In genomic region chr2:25582466-25583119, GRCm38 (mm10) we compare ENCODE assay signal across 8 mouse cellular contexts. TPM values are rescaled to one million over a fixed set of nuclear protein-coding genes. Genes with fewer than 3 reads are reported as not detected.
DNase-seq lines count a peak whose midpoint lies in the region; ATAC-seq lines count a peak whose summit lies in the region.

No protein-coding gene starts in this region.

- peaks cover 38% of the 10 kb centered on the region for H3K27me3 ChIP-seq in heart, embryonic 14.5 days (ENCODE audit: control insufficient read depth, insufficient read depth, low read length)

- no peak; the same call in 1 of the 2 replicates for ATAC-seq in heart, embryonic 14.5 days (ENCODE audit: insufficient number of reproducible peaks, insufficient read depth, low FRiP score, low read depth)

- H3K27ac ChIP-seq in heart, embryonic 14.5 days (replicated peaks in 1 of 2; ENCODE audit: control insufficient read depth in 1 of 2, insufficient read depth in 1 of 2, low read depth in 2 of 2, low read length in 2 of 2) = no peak overlapping the region

- DNase-seq in heart, postnatal 36 days = no peak
- DNase-seq in B cell, adult 2 months = peak; percentile 18 to 23
- DNase-seq in cerebellum, postnatal 10 days = peak; percentile 82 to 83
- peak; percentile 87 to 93 for DNase-seq in layer of hippocampus, adult 18-20 months (ENCODE audit: low spot score in 2 of 2)
- peak; percentile 28 for DNase-seq in mesoderm, embryonic 11.5 days (ENCODE audit: low read depth, low spot score)
- no peak for DNase-seq in ovary, postnatal 10 days (ENCODE audit: low spot score)
- no peak for DNase-seq in gastrocnemius, postnatal 4 days (ENCODE audit: low spot score in 2 of 2)

- no peaks in the 10 kb centered on the region for H3K9me3 ChIP-seq in heart, embryonic 14.5 days (ENCODE audit: control insufficient read depth, low read length)

- H3K4me3 ChIP-seq in heart, embryonic 14.5 days (ENCODE audit: control insufficient read depth in 1 of 2, insufficient read depth in 1 of 2, low read depth in 1 of 2, low read length in 2 of 2) = no peak overlapping the region

- H3K9ac ChIP-seq in heart, embryonic 14.5 days (ENCODE audit: low read length) = 0 out of 2 replicates have a peak overlapping the region, but pooled peaks have one; percentile 10

- intact Hi-C loops in heart, postnatal 36 days (cut with DNase I) = no loop called here

- WGBS in heart, embryonic 14.5 days = 43% methylated on average over 12 of the region's 12 CpGs

- no peak overlapping the region for H3K4me2 ChIP-seq in heart, embryonic 14.5 days (ENCODE audit: low read length)

- H3K36me3 ChIP-seq in heart, embryonic 14.5 days (ENCODE audit: control insufficient read depth, insufficient read depth, low read length) = peaks cover 49% of the 10 kb centered on the region

- peaks cover 23 to 38% of the 10 kb centered on the region in 2 experiments for H3K4me1 ChIP-seq in heart, embryonic 14.5 days (ENCODE audit: control insufficient read depth in 2 of 2, insufficient read depth in 2 of 2, low read length in 2 of 2)

RNA-seq across cellular contexts. Expression of gene Ajm1, which starts 1.0 kb away (rescaled TPM):
- polyA plus RNA-seq in heart, embryonic 14.5 days (2014; fragmentation: Nextera tagmentation; extraction: Ambion mirVana) = not detected in 2 replicates
- total RNA-seq in heart, postnatal 36 days (2021) = under 1 TPM; 0.08 TPM
- 100 to 1,000 TPM in 1 of 2 experiments, 10 to 100 TPM in 1; 98.6 to 102 TPM for total RNA-seq in layer of hippocampus, adult 18-20 months (2021)
- under 1 TPM; 0.07 to 0.08 TPM for total RNA-seq in gastrocnemius, postnatal 4 days (2021)

RNA-seq across cellular contexts. Expression of gene Phpt1, which starts 7.6 kb away (rescaled TPM):
- 240 and 250 TPM in 2 replicates for polyA plus RNA-seq in heart, embryonic 14.5 days (2014; fragmentation: Nextera tagmentation; extraction: Ambion mirVana)
- total RNA-seq in heart, postnatal 36 days (2021) = 10 to 100 TPM; 64.1 to 67.4 TPM
- 10 to 100 TPM; 63.0 to 66.2 TPM for total RNA-seq in layer of hippocampus, adult 18-20 months (2021)
- total RNA-seq in gastrocnemius, postnatal 4 days (2021) = 10 to 100 TPM; 43.0 to 44.8 TPM

RNA-seq across cellular contexts. Expression of gene Mamdc4, which starts 7.9 kb away (rescaled TPM):
- polyA plus RNA-seq in heart, embryonic 14.5 days (2014; fragmentation: Nextera tagmentation; extraction: Ambion mirVana) = 1.4 and 1.9 TPM in 2 replicates
- 1 to 10 TPM in 1 of 2 experiments, under 1 TPM in 1; 0.65 to 2.5 TPM for total RNA-seq in heart, postnatal 36 days (2021)
- total RNA-seq in layer of hippocampus, adult 18-20 months (2021) = 1 to 10 TPM; 2.1 to 4.0 TPM
- total RNA-seq in gastrocnemius, postnatal 4 days (2021) = 1 to 10 TPM; 2.3 to 2.5 TPM

RNA-seq across cellular contexts. Expression of gene Edf1, which starts 24.9 kb away (rescaled TPM):
- 279 and 319 TPM in 2 replicates for polyA plus RNA-seq in heart, embryonic 14.5 days (2014; fragmentation: Nextera tagmentation; extraction: Ambion mirVana)
- 100 to 1,000 TPM; 215 to 227 TPM for total RNA-seq in heart, postnatal 36 days (2021)
- 100 to 1,000 TPM; 212 to 213 TPM for total RNA-seq in layer of hippocampus, adult 18-20 months (2021)
- 100 to 1,000 TPM; 173 to 196 TPM for total RNA-seq in gastrocnemius, postnatal 4 days (2021)

RNA-seq across cellular contexts. Expression of gene Rabl6, which starts 25.7 kb away (rescaled TPM):
- polyA plus RNA-seq in heart, embryonic 14.5 days (2014; fragmentation: Nextera tagmentation; extraction: Ambion mirVana) = 41.9 and 42.1 TPM in 2 replicates
- 10 to 100 TPM; 60.9 to 62.5 TPM for total RNA-seq in heart, postnatal 36 days (2021)
- 100 to 1,000 TPM; 150 to 155 TPM for total RNA-seq in layer of hippocampus, adult 18-20 months (2021)
- 10 to 100 TPM; 59.3 to 65.0 TPM for total RNA-seq in gastrocnemius, postnatal 4 days (2021)

Comparison
In these comparisons a context has a peak if more than half of its experiments do, and no peak if none do; other contexts are left out.
1. DNase-seq: peak in B cell, adult 2 months (2 of 2), cerebellum, postnatal 10 days (2 of 2), layer of hippocampus, adult 18-20 months (2 of 2) and mesoderm, embryonic 11.5 days (single experiment); none in heart, postnatal 36 days (0 of 2), ovary, postnatal 10 days (single experiment) and gastrocnemius, postnatal 4 days (0 of 2).
2. RNA of gene Ajm1, which starts 1.0 kb away (total RNA-seq): 98.6 to 102 TPM in layer of hippocampus, adult 18-20 months; 0.08 TPM in heart, postnatal 36 days and 0.07 to 0.08 TPM in gastrocnemius, postnatal 4 days; every median in the first group is over 10 times any median in the second.